Mouse (Mus musculus): ENCODE data around the gene Nfib. TPM values are rescaled to one million over a fixed set of nuclear protein-coding genes. Genes with fewer than 3 reads are reported as not detected.
A peak's percentile ranks its signal among the peaks of the same experiment; 100 is the strongest.

Gene Nfib
- total and polyA plus RNA-seq, 2 experiments, result 16.4 to 50.0 TPM

DNA sequence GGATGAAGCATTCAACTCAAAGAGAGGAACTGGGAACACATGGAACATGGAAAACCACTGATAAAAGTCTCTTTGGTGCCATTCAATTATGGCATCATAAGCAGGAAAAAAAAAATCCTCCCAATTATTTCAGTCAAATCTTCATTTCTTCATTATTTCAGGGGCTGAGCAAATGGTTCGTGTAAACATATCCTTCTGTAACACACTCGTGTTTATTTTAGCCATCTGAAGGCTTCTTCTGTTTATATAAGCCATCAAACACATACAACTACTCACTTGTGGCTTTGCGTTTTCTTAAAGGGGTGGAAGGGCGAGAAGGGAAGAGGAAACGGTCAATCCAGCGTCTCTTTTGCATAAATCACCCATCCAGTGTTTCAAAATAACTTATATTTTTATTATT is 399.5 kb downstream of the Nfib start:
- Histone ChIP-seq H3K27ac (replicated peaks; ENCODE audit: insufficient read depth, low read depth, low read length) (peak overlapping the region; percentile 44; the same call in 1 of the 2 replicates), H3K4me3 (ENCODE audit: insufficient read depth, low read depth, low read length) (no peak overlapping the region), H3K36me3 (ENCODE audit: control insufficient read depth, insufficient read depth, low read length) (peaks cover 35% of the 10 kb centered on the region), H3K79me2 (ENCODE audit: control insufficient read depth, insufficient read depth, low read length) (no peaks in the 10 kb centered on the region), H3K4me1 (ENCODE audit: control insufficient read depth, insufficient read depth, low read length) (peaks cover 3% of the 10 kb centered on the region), H3K27me3 (ENCODE audit: control insufficient read depth, insufficient read depth, low read length) (no peaks in the 10 kb centered on the region), H3K9ac (ENCODE audit: low read depth, low read length) (no peak overlapping the region)
- peak; percentile 22 for DNase-seq (ENCODE audit: extremely low read depth, low read depth, low spot score)
- 74% methylated on average over 6 of the region's 6 CpGs for WGBS
- TF ChIP-seq CTCF (IDR thresholded peaks at IDR 0.05; ENCODE audit: low read depth, low read length) (no peak), POLR2A (IDR thresholded peaks at IDR 0.05; ENCODE audit: extremely low read depth, insufficient read depth, low read length) (no peak)

DNA sequence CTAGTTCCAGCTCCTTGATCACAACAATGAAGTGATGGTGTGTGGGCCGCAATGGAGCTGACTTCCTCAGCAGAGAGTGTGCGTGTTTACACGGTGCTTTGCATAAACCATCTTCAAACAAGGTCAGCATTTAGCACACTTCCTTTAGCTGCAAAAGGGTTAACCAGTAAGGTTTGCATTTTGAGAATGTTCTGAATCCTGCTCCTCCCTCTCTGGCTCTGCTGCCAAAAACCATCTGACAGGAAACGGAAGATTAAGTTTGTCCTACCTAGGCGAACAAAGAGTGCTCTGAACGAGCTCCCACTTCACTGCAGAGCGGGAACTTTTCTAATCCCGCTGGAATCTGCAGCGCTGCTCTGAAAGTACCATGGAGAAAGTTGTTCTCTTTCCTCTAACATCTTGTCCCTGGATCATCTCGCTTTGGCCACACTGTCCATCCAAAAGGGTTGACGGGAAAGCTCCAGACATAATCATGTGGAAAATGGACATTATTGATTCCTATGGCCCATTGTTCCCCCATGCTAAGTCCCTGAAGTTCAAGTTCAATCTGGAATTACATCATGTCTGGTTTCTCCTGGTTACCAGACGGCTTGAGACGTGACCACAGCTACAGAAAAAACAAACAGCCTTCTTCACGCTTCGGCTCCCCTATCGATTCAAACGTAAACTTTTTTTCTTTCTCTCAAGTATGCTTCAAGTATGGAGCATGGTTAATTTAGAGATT is 401.2 kb downstream of the Nfib start:
- no peaks in the 10 kb centered on the region for H3K27me3 ChIP-seq (ENCODE audit: control insufficient read depth, insufficient read depth, low read length)
- peaks cover 38% of the 10 kb centered on the region for H3K36me3 ChIP-seq (ENCODE audit: control insufficient read depth, insufficient read depth, low read length)
- H3K4me1 ChIP-seq (ENCODE audit: control insufficient read depth, insufficient read depth, low read length), result peaks cover 3% of the 10 kb centered on the region
- H3K9ac ChIP-seq (ENCODE audit: low read depth, low read length), result no peak overlapping the region
- H3K4me3 ChIP-seq (ENCODE audit: insufficient read depth, low read depth, low read length), result no peak overlapping the region
- TF ChIP-seq CTCF (IDR thresholded peaks at IDR 0.05; ENCODE audit: low read depth, low read length), result no peak
- no peak for TF ChIP-seq POLR2A (IDR thresholded peaks at IDR 0.05; ENCODE audit: extremely low read depth, insufficient read depth, low read length)
- H3K27ac ChIP-seq (replicated peaks; ENCODE audit: insufficient read depth, low read depth, low read length), result peak overlapping the region; percentile 32; the same call in 1 of the 2 replicates
- 48% methylated on average over 17 of the region's 17 CpGs for WGBS
- peak; percentile 19 for DNase-seq (ENCODE audit: extremely low read depth, low read depth, low spot score)
- H3K79me2 ChIP-seq (ENCODE audit: control insufficient read depth, insufficient read depth, low read length), result no peaks in the 10 kb centered on the region

DNA sequence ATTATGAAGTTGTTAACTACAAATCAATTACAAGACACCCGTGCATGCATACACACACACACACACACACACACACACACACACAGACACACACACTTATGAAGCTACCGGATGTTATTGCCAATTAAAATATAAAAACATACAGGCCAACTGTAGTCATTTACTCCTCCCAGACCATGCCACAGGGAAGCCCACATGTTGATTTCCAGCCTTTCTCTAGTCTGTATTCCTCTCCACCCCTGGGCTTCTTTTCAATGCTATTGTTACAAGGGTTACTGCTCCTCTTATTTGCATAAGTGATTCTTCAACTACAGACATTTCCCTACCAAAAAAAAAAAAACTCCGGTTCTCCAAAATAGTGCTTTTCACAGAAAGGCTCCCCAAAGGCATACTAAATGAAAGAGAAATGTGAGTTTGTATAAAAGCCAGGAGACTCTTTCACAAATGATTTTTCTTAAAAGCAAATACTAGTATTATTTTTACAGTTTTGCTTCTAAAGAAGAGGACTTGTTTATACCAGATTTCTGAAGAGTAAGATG is 402.1 kb downstream of the Nfib start:
- H3K27ac ChIP-seq (replicated peaks; ENCODE audit: insufficient read depth, low read depth, low read length), result no peak overlapping the region
- 83% methylated on average over 3 of the region's 3 CpGs for WGBS
- H3K27me3 ChIP-seq (ENCODE audit: control insufficient read depth, insufficient read depth, low read length), result no peaks in the 10 kb centered on the region
- no peak overlapping the region for H3K9ac ChIP-seq (ENCODE audit: low read depth, low read length)
- TF ChIP-seq POLR2A (IDR thresholded peaks at IDR 0.05; ENCODE audit: extremely low read depth, insufficient read depth, low read length), result no peak
- no peak for TF ChIP-seq CTCF (IDR thresholded peaks at IDR 0.05; ENCODE audit: low read depth, low read length)
- H3K36me3 ChIP-seq (ENCODE audit: control insufficient read depth, insufficient read depth, low read length), result peaks cover 34% of the 10 kb centered on the region
- no peak overlapping the region for H3K4me3 ChIP-seq (ENCODE audit: insufficient read depth, low read depth, low read length)
- H3K4me1 ChIP-seq (ENCODE audit: control insufficient read depth, insufficient read depth, low read length), result peaks cover 3% of the 10 kb centered on the region
- DNase-seq (ENCODE audit: extremely low read depth, low read depth, low spot score), result no peak
- no peaks in the 10 kb centered on the region for H3K79me2 ChIP-seq (ENCODE audit: control insufficient read depth, insufficient read depth, low read length)

DNA sequence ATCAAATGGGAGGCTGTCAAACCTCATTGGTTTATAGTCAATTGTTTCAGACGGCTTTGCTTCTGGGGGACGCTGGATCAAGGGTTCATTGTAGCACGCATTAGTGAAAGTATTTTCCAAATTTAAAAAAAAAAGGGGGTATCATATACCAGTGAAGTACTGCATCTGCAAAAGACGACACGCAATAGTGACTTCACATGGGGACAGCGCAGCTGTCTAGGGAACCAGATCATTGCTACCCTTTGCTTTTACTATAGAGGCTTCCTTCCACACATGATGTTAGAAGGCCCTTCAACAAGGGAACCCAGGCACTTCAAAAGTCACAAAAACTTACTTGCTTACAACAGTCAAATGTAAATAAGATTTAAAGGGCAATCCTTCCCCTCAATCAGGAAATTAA is 402.6 kb downstream of the Nfib start:
- WGBS, result 98% methylated on average over 6 of the region's 6 CpGs
- no peak for DNase-seq (ENCODE audit: extremely low read depth, low read depth, low spot score)
- Histone ChIP-seq H3K9ac (ENCODE audit: low read depth, low read length) (no peak overlapping the region), H3K27me3 (ENCODE audit: control insufficient read depth, insufficient read depth, low read length) (no peaks in the 10 kb centered on the region), H3K4me3 (ENCODE audit: insufficient read depth, low read depth, low read length) (no peak overlapping the region), H3K79me2 (ENCODE audit: control insufficient read depth, insufficient read depth, low read length) (no peaks in the 10 kb centered on the region), H3K27ac (replicated peaks; ENCODE audit: insufficient read depth, low read depth, low read length) (no peak overlapping the region), H3K4me1 (ENCODE audit: control insufficient read depth, insufficient read depth, low read length) (peaks cover 3% of the 10 kb centered on the region), H3K36me3 (ENCODE audit: control insufficient read depth, insufficient read depth, low read length) (peaks cover 29% of the 10 kb centered on the region)
- TF ChIP-seq CTCF (IDR thresholded peaks at IDR 0.05; ENCODE audit: low read depth, low read length), result no peak
- no peak for TF ChIP-seq POLR2A (IDR thresholded peaks at IDR 0.05; ENCODE audit: extremely low read depth, insufficient read depth, low read length)

DNA sequence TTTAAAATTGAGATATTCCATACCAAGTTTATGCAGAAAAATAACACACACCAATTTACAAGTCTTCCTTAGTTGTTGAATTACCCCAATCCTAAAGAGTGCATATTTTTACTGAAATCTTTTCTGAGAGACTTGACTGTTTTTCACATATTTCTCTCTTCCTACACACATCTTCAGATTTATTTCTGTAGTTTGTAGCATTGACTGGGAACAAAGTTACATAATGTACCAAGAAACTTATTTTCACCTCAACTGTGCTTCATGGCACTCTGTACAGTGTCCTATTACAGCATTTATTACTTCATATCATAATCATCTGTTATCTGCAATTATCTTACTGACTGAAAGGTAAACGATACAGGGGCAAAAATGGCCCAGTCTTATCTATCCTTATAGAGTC is 406.9 kb downstream of the Nfib start:
- Histone ChIP-seq H3K36me3 (ENCODE audit: control insufficient read depth, insufficient read depth, low read length) (peaks cover 22% of the 10 kb centered on the region), H3K27ac (replicated peaks; ENCODE audit: insufficient read depth, low read depth, low read length) (no peak overlapping the region), H3K9ac (ENCODE audit: low read depth, low read length) (no peak overlapping the region), H3K4me3 (ENCODE audit: insufficient read depth, low read depth, low read length) (no peak overlapping the region), H3K4me1 (ENCODE audit: control insufficient read depth, insufficient read depth, low read length) (no peaks in the 10 kb centered on the region), H3K27me3 (ENCODE audit: control insufficient read depth, insufficient read depth, low read length) (no peaks in the 10 kb centered on the region), H3K79me2 (ENCODE audit: control insufficient read depth, insufficient read depth, low read length) (no peaks in the 10 kb centered on the region)
- no peak for DNase-seq (ENCODE audit: extremely low read depth, low read depth, low spot score)
- WGBS, result 83% methylated on average over 1 of the region's 1 CpGs
- TF ChIP-seq CTCF (IDR thresholded peaks at IDR 0.05; ENCODE audit: low read depth, low read length), result no peak
- no peak for TF ChIP-seq POLR2A (IDR thresholded peaks at IDR 0.05; ENCODE audit: extremely low read depth, insufficient read depth, low read length)

DNA sequence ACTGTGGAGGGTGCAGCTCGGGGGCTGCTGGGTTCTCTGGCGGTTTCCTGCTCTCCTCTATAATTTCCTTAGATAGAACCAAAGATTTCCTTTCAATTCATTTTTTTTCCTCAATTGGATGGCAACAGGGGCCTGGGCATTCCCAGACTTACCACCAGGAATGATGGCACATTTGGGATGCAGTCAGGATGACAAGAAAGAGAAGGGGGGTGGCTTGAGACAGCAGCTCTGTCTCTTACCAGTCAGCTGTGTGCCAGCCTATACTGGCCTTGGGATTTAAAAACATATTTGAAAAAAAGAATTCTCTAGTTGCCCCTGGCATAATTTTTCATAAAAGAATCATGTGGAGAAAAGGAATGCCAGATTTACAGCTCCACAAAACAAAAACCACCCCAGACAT is 408.0 kb downstream of the Nfib start:
- Histone ChIP-seq H3K36me3 (ENCODE audit: control insufficient read depth, insufficient read depth, low read length) (peaks cover 24% of the 10 kb centered on the region), H3K79me2 (ENCODE audit: control insufficient read depth, insufficient read depth, low read length) (no peaks in the 10 kb centered on the region), H3K4me3 (ENCODE audit: insufficient read depth, low read depth, low read length) (no peak overlapping the region), H3K27me3 (ENCODE audit: control insufficient read depth, insufficient read depth, low read length) (no peaks in the 10 kb centered on the region), H3K9ac (ENCODE audit: low read depth, low read length) (no peak overlapping the region), H3K4me1 (ENCODE audit: control insufficient read depth, insufficient read depth, low read length) (no peaks in the 10 kb centered on the region), H3K27ac (replicated peaks; ENCODE audit: insufficient read depth, low read depth, low read length) (no peak overlapping the region)
- 95% methylated on average over 2 of the region's 2 CpGs for WGBS
- no peak for TF ChIP-seq CTCF (IDR thresholded peaks at IDR 0.05; ENCODE audit: low read depth, low read length)
- TF ChIP-seq POLR2A (IDR thresholded peaks at IDR 0.05; ENCODE audit: extremely low read depth, insufficient read depth, low read length), result no peak
- no peak for DNase-seq (ENCODE audit: extremely low read depth, low read depth, low spot score)

All from liver, adult 2 months (tissue).